Mouse (Mus musculus): Measurements from ENCODE around the gene Zfp60.

- TF ChIP-seq CTCF (IDR thresholded peaks at IDR 0.05; ENCODE audit: control insufficient read depth, insufficient read depth, insufficient replicate concordance, low read depth, low read length) = no peak
- TF ChIP-seq POLR2A (IDR thresholded peaks at IDR 0.05; ENCODE audit: control insufficient read depth, low read depth, low read length) = no peak
Measured at GRCm38 (mm10) chr7:27687836-27688235, 43.4 kb upstream of the Zfp60 start.

All from testis, adult 2 months (tissue).